Mouse (Mus musculus): ENCODE measurements around the gene Dnajb14. TPM values are rescaled to one million over a fixed set of nuclear protein-coding genes. Genes with fewer than 3 reads are reported as not detected.

The Dnajb14 gene
- polyA plus RNA-seq, 1 experiment = 1.8 TPM

GRCm38 (mm10) chr3:137929940-137930339 lies 62.5 kb downstream of the Dnajb14 start:
- H3ac ChIP-seq (ENCODE audit: control insufficient read depth, insufficient read length, low read depth) = no peak overlapping the region
- peaks cover 14% of the 10 kb centered on the region for H3K36me3 ChIP-seq (ENCODE audit: control insufficient read depth, insufficient read depth)
- TF ChIP-seq MYOD1 (IDR thresholded peaks at IDR 0.05; ENCODE audit: control insufficient read depth, insufficient read length, low read depth) (no peak), MYOG (IDR thresholded peaks at IDR 0.05; ENCODE audit: control insufficient read depth, extremely low read depth, insufficient read length) (no peak), FOSL1 (IDR thresholded peaks at IDR 0.05; ENCODE audit: insufficient read depth, low read length, poor library complexity, severe bottlenecking) (no peak), MAX (IDR thresholded peaks at IDR 0.05) (no peak), USF1 (IDR thresholded peaks at IDR 0.05; ENCODE audit: low read depth) (no peak), CEBPB (IDR thresholded peaks at IDR 0.05; ENCODE audit: low read depth) (no peak), CTCF (IDR thresholded peaks at IDR 0.05; ENCODE audit: control insufficient read depth, insufficient read depth, insufficient read length) (no peak)
- H3K79me3 ChIP-seq (ENCODE audit: low read depth) = no peaks in the 10 kb centered on the region
- H3K4me3 ChIP-seq (ENCODE audit: insufficient read depth, poor library complexity, severe bottlenecking) = no peak overlapping the region
- H3K79me2 ChIP-seq (ENCODE audit: control insufficient read depth, insufficient read depth) = no peaks in the 10 kb centered on the region
- no peaks in the 10 kb centered on the region for H3K27me3 ChIP-seq (ENCODE audit: control insufficient read depth, insufficient read depth, insufficient read length)

- Histone ChIP-seq H3K79me3 (ENCODE audit: low read depth) (no peaks in the 10 kb centered on the region), H3K4me3 (ENCODE audit: insufficient read depth, poor library complexity, severe bottlenecking) (no peak overlapping the region), H3K79me2 (ENCODE audit: control insufficient read depth, insufficient read depth) (no peaks in the 10 kb centered on the region), H3K36me3 (ENCODE audit: control insufficient read depth, insufficient read depth) (peaks cover 14% of the 10 kb centered on the region), H3K27me3 (ENCODE audit: control insufficient read depth, insufficient read depth, insufficient read length) (no peaks in the 10 kb centered on the region), H3ac (ENCODE audit: control insufficient read depth, insufficient read length, low read depth) (no peak overlapping the region)
- TF ChIP-seq MAX (IDR thresholded peaks at IDR 0.05) (no peak), MYOG (IDR thresholded peaks at IDR 0.05; ENCODE audit: control insufficient read depth, extremely low read depth, insufficient read length) (no peak), USF1 (IDR thresholded peaks at IDR 0.05; ENCODE audit: low read depth) (no peak), MYOD1 (IDR thresholded peaks at IDR 0.05; ENCODE audit: control insufficient read depth, insufficient read length, low read depth) (no peak), CEBPB (IDR thresholded peaks at IDR 0.05; ENCODE audit: low read depth) (no peak), CTCF (IDR thresholded peaks at IDR 0.05; ENCODE audit: control insufficient read depth, insufficient read depth, insufficient read length) (no peak), FOSL1 (IDR thresholded peaks at IDR 0.05; ENCODE audit: insufficient read depth, low read length, poor library complexity, severe bottlenecking) (no peak)
Measured at GRCm38 (mm10) chr3:137932748-137933147, 65.3 kb downstream of the Dnajb14 start.

GRCm38 (mm10) chr3:137933986-137934385 lies 66.5 kb downstream of the Dnajb14 start:
- H3K36me3 ChIP-seq (ENCODE audit: control insufficient read depth, insufficient read depth) = peaks cover 9% of the 10 kb centered on the region
- no peak for TF ChIP-seq MYOD1 (IDR thresholded peaks at IDR 0.05; ENCODE audit: control insufficient read depth, insufficient read length, low read depth)
- no peak for TF ChIP-seq CTCF (IDR thresholded peaks at IDR 0.05; ENCODE audit: control insufficient read depth, insufficient read depth, insufficient read length)
- no peak for TF ChIP-seq CEBPB (IDR thresholded peaks at IDR 0.05; ENCODE audit: low read depth)
- TF ChIP-seq MYOG (IDR thresholded peaks at IDR 0.05; ENCODE audit: control insufficient read depth, extremely low read depth, insufficient read length) = no peak
- TF ChIP-seq USF1 (IDR thresholded peaks at IDR 0.05; ENCODE audit: low read depth) = no peak
- no peak for TF ChIP-seq MAX (IDR thresholded peaks at IDR 0.05)
- TF ChIP-seq FOSL1 (IDR thresholded peaks at IDR 0.05; ENCODE audit: insufficient read depth, low read length, poor library complexity, severe bottlenecking) = no peak
- no peaks in the 10 kb centered on the region for H3K27me3 ChIP-seq (ENCODE audit: control insufficient read depth, insufficient read depth, insufficient read length)
- no peak overlapping the region for H3ac ChIP-seq (ENCODE audit: control insufficient read depth, insufficient read length, low read depth)
- H3K79me3 ChIP-seq (ENCODE audit: low read depth) = no peaks in the 10 kb centered on the region
- H3K4me3 ChIP-seq (ENCODE audit: insufficient read depth, poor library complexity, severe bottlenecking) = no peak overlapping the region
- no peaks in the 10 kb centered on the region for H3K79me2 ChIP-seq (ENCODE audit: control insufficient read depth, insufficient read depth)

GRCm38 (mm10) chr3:137935570-137936525 lies 68.4 kb downstream of the Dnajb14 start:
- Histone ChIP-seq H3K27me3 (ENCODE audit: control insufficient read depth, insufficient read depth, insufficient read length) (no peaks in the 10 kb centered on the region), H3K36me3 (ENCODE audit: control insufficient read depth, insufficient read depth) (no peaks in the 10 kb centered on the region), H3K4me3 (ENCODE audit: insufficient read depth, poor library complexity, severe bottlenecking) (no peak overlapping the region), H3ac (ENCODE audit: control insufficient read depth, insufficient read length, low read depth) (no peak overlapping the region), H3K79me3 (ENCODE audit: low read depth) (no peaks in the 10 kb centered on the region), H3K79me2 (ENCODE audit: control insufficient read depth, insufficient read depth) (no peaks in the 10 kb centered on the region)
- TF ChIP-seq CTCF (IDR thresholded peaks at IDR 0.05; ENCODE audit: control insufficient read depth, insufficient read depth, insufficient read length) (no peak), FOSL1 (IDR thresholded peaks at IDR 0.05; ENCODE audit: insufficient read depth, low read length, poor library complexity, severe bottlenecking) (no peak), USF1 (IDR thresholded peaks at IDR 0.05; ENCODE audit: low read depth) (no peak), MAX (IDR thresholded peaks at IDR 0.05) (no peak), MYOG (IDR thresholded peaks at IDR 0.05; ENCODE audit: control insufficient read depth, extremely low read depth, insufficient read length) (no peak), CEBPB (IDR thresholded peaks at IDR 0.05; ENCODE audit: low read depth) (no peak), MYOD1 (IDR thresholded peaks at IDR 0.05; ENCODE audit: control insufficient read depth, insufficient read length, low read depth) (no peak)

GRCm38 (mm10) chr3:137936541-137936940 lies 69.1 kb downstream of the Dnajb14 start:
- TF ChIP-seq CTCF (IDR thresholded peaks at IDR 0.05; ENCODE audit: control insufficient read depth, insufficient read depth, insufficient read length) (no peak), CEBPB (IDR thresholded peaks at IDR 0.05; ENCODE audit: low read depth) (no peak), MYOG (IDR thresholded peaks at IDR 0.05; ENCODE audit: control insufficient read depth, extremely low read depth, insufficient read length) (no peak), MYOD1 (IDR thresholded peaks at IDR 0.05; ENCODE audit: control insufficient read depth, insufficient read length, low read depth) (no peak), MAX (IDR thresholded peaks at IDR 0.05) (no peak), USF1 (IDR thresholded peaks at IDR 0.05; ENCODE audit: low read depth) (no peak), FOSL1 (IDR thresholded peaks at IDR 0.05; ENCODE audit: insufficient read depth, low read length, poor library complexity, severe bottlenecking) (no peak)
- Histone ChIP-seq H3K36me3 (ENCODE audit: control insufficient read depth, insufficient read depth) (no peaks in the 10 kb centered on the region), H3ac (ENCODE audit: control insufficient read depth, insufficient read length, low read depth) (no peak overlapping the region), H3K79me3 (ENCODE audit: low read depth) (no peaks in the 10 kb centered on the region), H3K79me2 (ENCODE audit: control insufficient read depth, insufficient read depth) (no peaks in the 10 kb centered on the region), H3K27me3 (ENCODE audit: control insufficient read depth, insufficient read depth, insufficient read length) (no peaks in the 10 kb centered on the region), H3K4me3 (ENCODE audit: insufficient read depth, poor library complexity, severe bottlenecking) (no peak overlapping the region)

Data from C2C12 (cell line).